Mouse (Mus musculus) embryonic facial prominence, embryonic 12.5 days (tissue): ENCODE results near the gene Gtpbp3. TPM values are rescaled to one million over a fixed set of nuclear protein-coding genes. Genes with fewer than 3 reads are reported as not detected.
A peak's percentile ranks its signal among the peaks of the same experiment; 100 is the strongest.

ENCODE experiments used
- ATAC-seq: fragments of 200-750 bp; cut with Nextera tagmentation; 2 replicates; pipeline ENCODE4 v1.8.0; 2017; ENCODE audit not compliant: insufficient number of reproducible peaks, insufficient read depth, low FRiP score, low TSS enrichment
- H3K27ac ChIP-seq: fragments of 300-500 bp; sonication (generic); 2 replicates; pipeline ENCODE4 v1.5.1; 2016; ENCODE audit warnings: mild to moderate bottlenecking
- H3K27me3 ChIP-seq: fragments of 300-500 bp; sonication (generic); 2 replicates; pipeline ENCODE4 v1.6.1; 2016; ENCODE audit warnings: mild to moderate bottlenecking, moderate library complexity
- H3K36me3 ChIP-seq: fragments of 300-500 bp; sonication (generic); 2 replicates; pipeline ENCODE4 v1.6.1; 2016; ENCODE audit warnings: mild to moderate bottlenecking
- H3K4me1 ChIP-seq: fragments of 300-500 bp; sonication (generic); 2 replicates; pipeline ENCODE4 v1.6.1; 2016
- H3K4me2 ChIP-seq: fragments of 300-500 bp; sonication (generic); replicated peaks from 2 replicates; pipeline ENCODE4 v1.6.1; 2016; ENCODE audit warnings: mild to moderate bottlenecking, moderate library complexity
- H3K4me3 ChIP-seq: fragments of 300-500 bp; sonication (generic); 2 replicates; pipeline ENCODE4 v1.5.1; 2016; ENCODE audit warnings: mild to moderate bottlenecking
- H3K9ac ChIP-seq: fragments of 300-500 bp; sonication (generic); 2 replicates; pipeline ENCODE4 v1.6.1; 2016; ENCODE audit warnings: mild to moderate bottlenecking, moderate library complexity
- H3K9me3 ChIP-seq: fragments of 300-500 bp; sonication (generic); 2 replicates; pipeline ENCODE4 v1.6.1; 2016; ENCODE audit warnings: mild to moderate bottlenecking, moderate library complexity
- WGBS: fragments of 180-500 bp; shearing (Covaris S2); methylation state at CpG from one replicate; pipeline ENCODE4 v1.1.7; 2016; 5-methylcytosine and 5-hydroxymethylcytosine counted together
- polyA plus RNA-seq: library from polyadenylated mRNA; unstranded; fragments of >200 nt; fragmentation: Nextera tagmentation; extraction: Ambion mirVana; gene quantifications from 2 replicates; pipeline ENCODE4 v1.2.1, GENCODE M21; 2016

Gtpbp3 gene
- polyA plus RNA-seq, 1 experiment from 2014 or later = 23.0 TPM

GRCm38 (mm10) chr8:71471861-71472260 is 16.0 kb upstream of the Gtpbp3 start:
- no peak for ATAC-seq
- Histone ChIP-seq H3K4me3 (no peak overlapping the region), H3K27ac (no peak overlapping the region), H3K36me3 (peaks cover 51% of the 10 kb centered on the region), H3K4me2 (no peak overlapping the region), H3K9me3 (no peaks in the 10 kb centered on the region), H3K9ac (no peak overlapping the region), H3K4me1 (peaks cover 18% of the 10 kb centered on the region), H3K27me3 (no peaks in the 10 kb centered on the region)
- 94% methylated on average over 17 of the region's 17 CpGs for WGBS

GRCm38 (mm10) chr8:71472601-71473386 is 15.1 kb upstream of the Gtpbp3 start:
- no peak overlapping the region for H3K4me2 ChIP-seq
- ATAC-seq = no peak
- H3K27ac ChIP-seq = no peak overlapping the region
- peaks cover 51% of the 10 kb centered on the region for H3K36me3 ChIP-seq
- H3K4me1 ChIP-seq = peaks cover 28% of the 10 kb centered on the region
- no peaks in the 10 kb centered on the region for H3K9me3 ChIP-seq
- WGBS = 81% methylated on average over 8 of the region's 8 CpGs
- no peaks in the 10 kb centered on the region for H3K27me3 ChIP-seq
- H3K4me3 ChIP-seq = no peak overlapping the region
- H3K9ac ChIP-seq = no peak overlapping the region

GRCm38 (mm10) chr8:71474344-71474743 is 13.6 kb upstream of the Gtpbp3 start:
- WGBS = 90% methylated on average over 18 of the region's 18 CpGs
- ATAC-seq = no peak
- Histone ChIP-seq H3K27ac (no peak overlapping the region), H3K36me3 (peaks cover 57% of the 10 kb centered on the region), H3K9ac (no peak overlapping the region), H3K27me3 (no peaks in the 10 kb centered on the region), H3K4me1 (peaks cover 28% of the 10 kb centered on the region), H3K4me2 (no peak overlapping the region), H3K9me3 (no peaks in the 10 kb centered on the region), H3K4me3 (no peak overlapping the region)

- 90% methylated on average over 25 of the region's 25 CpGs for WGBS
- Histone ChIP-seq H3K4me3 (no peak overlapping the region), H3K36me3 (peaks cover 62% of the 10 kb centered on the region), H3K9me3 (no peaks in the 10 kb centered on the region), H3K9ac (no peak overlapping the region), H3K27me3 (no peaks in the 10 kb centered on the region), H3K4me2 (no peak overlapping the region), H3K4me1 (peaks cover 23% of the 10 kb centered on the region), H3K27ac (no peak overlapping the region)
- ATAC-seq = no peak
Measured at GRCm38 (mm10) chr8:71474785-71475701, 12.9 kb upstream of the Gtpbp3 start.

GRCm38 (mm10) chr8:71475702-71476075 is 12.2 kb upstream of the Gtpbp3 start:
- peaks cover 18% of the 10 kb centered on the region for H3K4me1 ChIP-seq
- ATAC-seq = no peak
- 0 out of 2 replicates have a peak overlapping the region, but pooled peaks have one; percentile 85 for H3K27ac ChIP-seq
- H3K9me3 ChIP-seq = no peaks in the 10 kb centered on the region
- no peaks in the 10 kb centered on the region for H3K27me3 ChIP-seq
- H3K9ac ChIP-seq = peak overlapping the region; percentile 74
- 21% methylated on average over 4 of the region's 4 CpGs for WGBS
- H3K4me3 ChIP-seq = peak overlapping the region; percentile 60
- peak overlapping the region; percentile 91 for H3K4me2 ChIP-seq
- H3K36me3 ChIP-seq = peaks cover 68% of the 10 kb centered on the region

GRCm38 (mm10) chr8:71476099-71476940 is 11.6 kb upstream of the Gtpbp3 start:
- WGBS = under 1% methylated on average over 77 of the region's 121 CpGs
- H3K4me2 ChIP-seq = peak overlapping the region; percentile 91
- peaks cover 67% of the 10 kb centered on the region for H3K36me3 ChIP-seq
- peak overlapping the region; percentile 60 for H3K4me3 ChIP-seq
- peak overlapping the region; percentile 85 for H3K27ac ChIP-seq
- no peaks in the 10 kb centered on the region for H3K27me3 ChIP-seq
- ATAC-seq = peak; percentile 16; the same call in 1 of the 2 replicates
- peaks cover 18% of the 10 kb centered on the region for H3K4me1 ChIP-seq
- H3K9me3 ChIP-seq = no peaks in the 10 kb centered on the region
- H3K9ac ChIP-seq = peak overlapping the region; percentile 74

- 40% methylated on average over 14 of the region's 14 CpGs for WGBS
- Histone ChIP-seq H3K9ac (peak overlapping the region; percentile 74), H3K4me3 (peak overlapping the region; percentile 60), H3K27ac (peak overlapping the region; percentile 85; the same call in 1 of the 2 replicates), H3K36me3 (peaks cover 66% of the 10 kb centered on the region), H3K4me2 (peak overlapping the region; percentile 91), H3K9me3 (no peaks in the 10 kb centered on the region), H3K4me1 (peaks cover 18% of the 10 kb centered on the region), H3K27me3 (no peaks in the 10 kb centered on the region)
- no peak for ATAC-seq
Measured at GRCm38 (mm10) chr8:71477196-71477845, 10.6 kb upstream of the Gtpbp3 start.

GRCm38 (mm10) chr8:71478943-71479342 is 9.0 kb upstream of the Gtpbp3 start:
- Histone ChIP-seq H3K27ac (no peak overlapping the region), H3K4me3 (no peak overlapping the region), H3K36me3 (peaks cover 64% of the 10 kb centered on the region)

GRCm38 (mm10) chr8:71483932-71484331 is 4.0 kb upstream of the Gtpbp3 start:
- Histone ChIP-seq H3K27ac (no peak overlapping the region), H3K4me3 (no peak overlapping the region), H3K4me1 (peaks cover 14% of the 10 kb centered on the region), H3K4me2 (no peak overlapping the region), H3K9me3 (no peaks in the 10 kb centered on the region), H3K9ac (no peak overlapping the region), H3K27me3 (no peaks in the 10 kb centered on the region), H3K36me3 (peaks cover 47% of the 10 kb centered on the region)
- no peak for ATAC-seq
- 48% methylated on average over 8 of the region's 8 CpGs for WGBS

More at GRCm38 (mm10) chr8:71478943-71479342, 9.0 kb upstream of the Gtpbp3 start:
- WGBS = 86% methylated on average over 11 of the region's 11 CpGs
- ATAC-seq = no peak
- Histone ChIP-seq H3K9me3 (no peaks in the 10 kb centered on the region), H3K27me3 (no peaks in the 10 kb centered on the region), H3K4me2 (no peak overlapping the region), H3K9ac (no peak overlapping the region), H3K4me1 (peaks cover 18% of the 10 kb centered on the region)

GRCm38 (mm10) chr8:71484736-71485135 is 3.2 kb upstream of the Gtpbp3 start:
- Histone ChIP-seq H3K27ac (no peak overlapping the region), H3K27me3 (no peaks in the 10 kb centered on the region), H3K4me2 (peak overlapping the region; percentile 84), H3K4me3 (peak overlapping the region; percentile 74), H3K9me3 (no peaks in the 10 kb centered on the region), H3K9ac (no peak overlapping the region; the same call in 1 of the 2 replicates), H3K4me1 (peaks cover 22% of the 10 kb centered on the region), H3K36me3 (peaks cover 41% of the 10 kb centered on the region)
- ATAC-seq = no peak
- WGBS = 95% methylated on average over 19 of the region's 19 CpGs
